Mouse (Mus musculus) layer of hippocampus, postnatal 14 days (tissue): ENCODE data around the gene Tmem202. TPM values are rescaled to one million over a fixed set of nuclear protein-coding genes. Genes with fewer than 3 reads are reported as not detected.
A peak's percentile ranks its signal among the peaks of the same experiment; 100 is the strongest.

Source experiments
- DNase-seq, 2 experiments: peaks; one replicate each; pipeline ENCODE4 v3.0.0; 2021 to 2022; ENCODE audit warnings: low spot score in 2 of 2, mixed read lengths in 1 of 2
- long read RNA-seq, 2 experiments: library from polyadenylated mRNA; stranded (forward); transcript quantifications; one replicate each; pipeline ENCODE4 v2.0.0; 2021
- total RNA-seq, 2 experiments: library from RNA; stranded (reverse); gene quantifications; 2 replicates each; pipeline ENCODE4 v1.2.3; 2021

Gene Tmem202
- 1 to 10 TPM; 2.4 to 2.7 TPM for total RNA-seq
- long read RNA-seq, experiment 1, partial matches to known transcripts: 0 of 3 reads
- long read RNA-seq, experiment 1, other reads (novel, unspliced or antisense): 2 of 3 reads
- long read RNA-seq, experiment 2, partial matches to known transcripts: 0 of 3 reads
- long read RNA-seq, experiment 2, other reads (novel, unspliced or antisense): 2 of 3 reads

DNA sequence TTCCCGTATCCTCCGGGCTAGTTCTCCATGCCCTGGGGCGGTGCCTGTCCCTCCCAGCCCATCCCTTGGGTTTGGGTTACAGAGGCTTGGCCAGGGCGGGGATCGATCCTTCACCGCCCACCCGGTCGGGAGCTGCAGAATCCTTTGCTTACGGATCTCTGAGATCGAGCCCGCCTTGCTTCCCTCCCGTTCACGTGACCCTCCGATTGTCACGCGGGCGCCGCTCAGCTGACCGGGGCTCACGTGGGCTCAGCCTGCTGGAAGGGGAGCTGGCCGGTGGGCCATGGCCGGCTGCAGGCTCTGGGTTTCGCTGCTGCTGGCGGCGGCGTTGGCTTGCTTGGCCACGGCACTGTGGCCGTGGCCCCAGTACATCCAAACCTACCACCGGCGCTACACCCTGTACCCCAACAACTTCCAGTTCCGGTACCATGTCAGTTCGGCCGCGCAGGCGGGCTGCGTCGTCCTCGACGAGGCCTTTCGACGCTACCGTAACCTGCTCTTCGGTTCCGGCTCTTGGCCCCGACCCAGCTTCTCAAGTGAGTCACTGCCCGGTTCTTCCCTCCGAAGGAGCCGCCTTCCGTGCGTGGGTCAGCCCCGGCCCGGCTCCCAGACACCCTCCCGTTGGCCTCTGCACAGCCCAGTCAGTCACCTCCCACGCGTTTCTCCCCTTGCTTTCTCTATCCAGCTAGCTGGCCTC, at the start of gene Tmem202, which contains the start of gene Hexa:
TSS of gene Tmem202 (minus strand) at position 407 of the 697 bp plus-strand sequence.
TSS of gene Hexa (plus strand) at position 100 of the 697 bp plus-strand sequence.
- DNase-seq: peak; percentile 71 to 78

DNA sequence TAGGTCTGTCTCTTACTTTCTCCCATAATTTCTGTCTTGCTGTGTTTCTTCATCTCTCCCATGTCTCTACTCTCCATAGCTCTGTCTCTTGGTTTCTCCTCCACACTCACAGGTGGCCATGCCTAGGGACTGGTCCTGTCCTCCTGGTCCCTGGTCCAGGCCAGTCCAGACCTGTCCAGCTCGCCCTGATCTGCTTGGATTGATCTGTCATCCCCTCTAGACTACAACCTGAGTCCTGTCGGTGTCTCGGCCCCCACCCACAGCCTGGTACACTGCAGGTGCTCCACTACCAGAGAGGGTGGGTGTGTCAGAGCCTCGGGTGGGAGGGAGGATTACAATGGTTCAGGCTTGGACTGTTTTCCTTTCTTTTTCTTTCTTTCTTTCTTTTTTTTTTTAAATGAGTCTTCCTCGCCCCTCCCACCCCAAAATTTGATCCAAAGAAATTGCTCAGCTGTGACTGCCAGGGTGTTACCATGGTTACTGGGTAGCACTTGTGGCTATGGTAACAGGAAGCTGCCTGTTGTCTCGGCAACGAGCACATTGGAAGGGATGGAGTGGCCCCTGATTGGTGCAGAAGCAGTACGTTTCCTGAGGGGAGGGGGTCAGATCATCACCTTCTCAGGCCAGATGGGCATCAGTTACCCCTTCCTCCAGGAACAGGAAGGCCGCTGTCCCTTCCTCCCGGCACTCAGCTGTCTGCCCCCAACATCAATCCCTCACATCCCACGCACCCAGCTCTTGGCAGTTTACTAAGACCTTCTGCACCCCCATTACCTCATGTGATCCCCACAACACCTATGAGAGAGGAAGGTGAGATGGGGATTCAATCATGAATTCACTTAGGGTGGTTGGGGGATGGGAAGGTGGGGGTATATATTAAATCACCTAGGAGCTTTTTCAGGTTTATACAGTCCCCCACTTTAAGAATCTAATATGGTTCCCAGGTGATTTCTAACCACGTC, 49.3 kb upstream of the Tmem202 start:
- peak; percentile 73 to 91 for DNase-seq

- peak; percentile 42 to 72 for DNase-seq
Observed at GRCm38 (mm10) chr9:59588252-59588651, 48.6 kb upstream of the Tmem202 start.

DNA sequence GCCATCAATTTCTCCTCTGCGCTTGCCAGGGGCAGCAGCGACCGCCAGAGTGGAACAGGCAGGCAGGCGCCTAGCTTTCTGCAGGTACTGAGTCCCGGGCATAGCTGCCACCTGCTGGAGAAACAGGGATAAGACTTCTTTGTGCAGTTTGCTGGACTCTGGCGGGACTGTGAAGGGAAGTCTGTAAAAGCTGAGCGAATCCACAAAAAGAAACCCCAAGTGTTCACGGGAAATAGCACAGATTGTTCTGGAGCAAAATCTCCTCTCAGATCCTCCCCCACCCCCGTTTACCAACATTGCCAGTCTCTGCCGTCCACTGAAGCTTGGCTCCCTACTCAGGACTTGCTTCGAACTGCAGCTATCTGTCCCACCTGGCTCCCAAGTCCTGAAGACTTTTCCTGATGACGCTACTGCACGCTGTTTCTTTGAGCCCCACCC, 45.2 kb upstream of the Tmem202 start:
- DNase-seq: peak; percentile 80 to 91

DNA sequence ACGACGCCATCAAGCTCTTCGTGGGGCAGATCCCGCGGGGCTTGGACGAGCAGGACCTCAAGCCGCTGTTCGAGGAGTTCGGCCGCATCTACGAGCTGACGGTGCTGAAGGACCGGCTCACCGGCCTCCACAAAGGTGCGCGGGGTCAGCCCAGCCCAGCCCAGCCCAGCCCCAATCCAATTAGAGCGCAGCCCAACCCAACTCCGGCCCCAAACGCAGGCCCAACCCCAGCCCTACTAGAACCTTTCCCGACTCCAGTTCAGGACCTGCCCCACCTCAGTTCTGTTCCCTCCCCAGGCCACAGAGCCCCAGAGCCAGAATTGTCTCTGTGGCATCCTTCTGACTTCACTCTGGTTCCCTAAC, 38.8 kb upstream of the Tmem202 start:
- no peak for DNase-seq

GRCm38 (mm10) chr9:59577844-59578504, 38.3 kb upstream of the Tmem202 start, which contains the start of gene Celf6:
Gene Celf6 (plus strand): TSS chr9:59577917.
- peak; percentile 85 to 96 for DNase-seq

- no peak for DNase-seq
Observed at GRCm38 (mm10) chr9:59577401-59577800, 37.8 kb upstream of the Tmem202 start.

DNA sequence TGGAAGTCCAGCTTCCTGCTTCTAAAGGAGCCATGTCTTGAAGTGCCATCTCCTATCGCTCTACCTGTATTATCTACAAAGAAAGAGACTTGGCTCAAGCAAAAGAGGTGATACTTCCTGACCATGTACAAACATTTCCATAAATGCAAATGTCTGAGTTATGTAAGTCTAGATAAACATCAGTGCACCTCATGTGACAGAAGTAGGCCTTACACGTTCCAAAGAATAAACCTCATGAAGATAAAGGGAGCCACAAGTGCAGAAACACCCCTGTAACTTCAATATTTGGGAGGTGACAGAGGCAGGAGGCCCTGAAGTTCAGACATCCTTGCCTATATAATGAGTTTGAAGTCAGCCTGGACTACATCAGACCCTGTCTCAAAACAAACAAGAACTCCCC, 32.2 kb upstream of the Tmem202 start:
- DNase-seq: no peak

DNA sequence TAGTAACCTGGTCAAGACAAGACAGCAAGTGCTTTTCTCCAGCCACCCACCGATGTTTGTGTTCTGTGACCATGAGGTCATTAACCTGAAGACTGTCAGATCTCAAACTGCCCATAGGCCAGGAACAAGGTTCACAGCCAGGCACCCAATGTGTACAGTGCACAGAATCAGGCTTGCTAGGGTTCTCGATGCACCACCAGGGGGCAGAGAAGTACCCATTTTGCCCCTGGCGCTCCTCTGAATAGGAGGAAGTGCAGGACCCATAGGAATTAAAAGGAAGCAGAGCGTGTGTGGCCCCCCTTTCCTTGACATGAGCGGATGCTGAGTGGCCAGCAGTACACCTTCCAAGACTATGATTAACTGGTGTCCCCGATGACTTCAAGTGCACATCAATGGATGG, 27.5 kb upstream of the Tmem202 start:
- DNase-seq: peak in 1 of 2 experiments; percentile 69

DNA sequence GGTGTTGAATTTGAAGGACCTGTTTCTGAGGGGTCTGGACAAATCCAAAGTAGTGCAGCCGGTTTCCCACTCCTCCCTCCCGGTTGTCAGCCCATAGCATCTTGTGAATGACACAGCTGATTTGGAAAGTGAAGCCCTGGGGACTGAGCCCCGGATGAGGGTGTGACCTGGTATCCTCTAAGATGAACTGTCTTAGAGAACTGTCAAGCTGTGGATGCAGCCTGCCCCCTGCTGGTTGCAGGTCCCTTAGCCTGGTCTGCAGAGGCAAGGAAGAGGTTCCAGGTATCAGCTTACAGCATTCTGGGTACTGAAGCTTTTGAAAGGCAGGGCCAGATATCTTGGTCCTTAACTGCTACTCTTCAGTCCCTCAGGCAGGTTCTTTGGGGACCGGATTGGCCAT, 26.0 kb upstream of the Tmem202 start:
- peak; percentile 52 to 59 for DNase-seq

GRCm38 (mm10) chr9:59553719-59554118, 14.1 kb upstream of the Tmem202 start:
- DNase-seq: no peak

- peak in 1 of 2 experiments; percentile 41 for DNase-seq
Observed at GRCm38 (mm10) chr9:59552610-59553009, 13.0 kb upstream of the Tmem202 start.

GRCm38 (mm10) chr9:59551620-59552031, 12.0 kb upstream of the Tmem202 start:
- DNase-seq: no peak

- DNase-seq: no peak
Observed at GRCm38 (mm10) chr9:59551017-59551416, 11.4 kb upstream of the Tmem202 start.

- DNase-seq: no peak
Observed at GRCm38 (mm10) chr9:59550077-59550476, 10.4 kb upstream of the Tmem202 start.

DNA sequence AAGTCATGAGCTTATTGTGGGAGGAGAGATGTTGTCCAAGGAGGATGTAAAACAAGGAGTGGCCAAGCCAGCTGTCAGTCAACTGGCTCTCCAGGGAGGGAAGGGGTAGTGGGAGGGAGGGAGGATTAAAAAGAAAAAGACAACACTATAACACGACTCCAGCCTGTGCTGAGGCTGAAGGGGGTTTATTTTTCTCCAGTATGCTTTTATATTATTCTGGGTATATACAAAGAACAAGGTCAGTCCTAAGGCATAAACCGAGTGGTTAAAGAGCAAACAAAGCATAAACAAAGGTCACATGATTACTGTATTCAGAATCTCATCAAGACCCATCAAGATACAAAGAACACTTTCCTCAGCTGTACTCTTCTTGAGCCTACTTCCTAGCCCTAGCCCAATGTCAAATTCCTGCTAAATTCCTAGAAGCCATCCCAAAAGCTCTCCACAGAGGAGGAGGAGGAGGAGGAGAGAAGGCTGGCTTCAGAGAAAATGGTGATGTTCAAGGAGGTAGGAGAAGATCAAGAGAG, 9.4 kb upstream of the Tmem202 start:
- no peak for DNase-seq

GRCm38 (mm10) chr9:59547869-59548268, 8.2 kb upstream of the Tmem202 start:
- DNase-seq: no peak

DNA sequence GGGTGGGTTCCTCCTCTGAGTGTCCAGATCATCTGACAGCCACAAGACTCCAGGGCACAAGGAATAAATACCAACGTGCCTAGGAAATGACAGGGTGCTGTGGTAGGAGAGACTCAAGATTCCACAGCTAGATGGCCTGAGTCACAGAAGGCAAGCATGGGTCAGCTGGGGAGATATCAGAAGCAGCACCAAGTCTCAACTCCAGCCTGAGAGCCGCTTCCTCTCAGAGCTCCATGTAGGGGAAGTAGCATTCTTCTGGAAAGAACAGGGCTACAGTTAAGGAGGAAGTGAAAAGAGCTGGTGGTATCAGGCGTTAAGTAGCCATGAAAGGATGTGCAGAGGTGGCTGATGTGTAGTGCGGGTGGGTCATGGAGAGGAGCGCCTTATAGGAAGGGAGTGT, 5.1 kb upstream of the Tmem202 start:
- DNase-seq: no peak

- no peak for DNase-seq
Observed at GRCm38 (mm10) chr9:59542766-59543324, 3.2 kb upstream of the Tmem202 start.

- no peak for DNase-seq
Observed at GRCm38 (mm10) chr9:59541617-59542016, 2.0 kb upstream of the Tmem202 start.
